27 mouse cellular contexts compared by ENCODE assay signal in genomic region chr6:17262786-17263185, GRCm38 (mm10). TPM values are rescaled to one million over a fixed set of nuclear protein-coding genes. Genes with fewer than 3 reads are reported as not detected.
A peak's percentile ranks its signal among the peaks of the same experiment; 100 is the strongest.
DNase-seq lines count a peak whose midpoint lies in the region; ATAC-seq and TF ChIP-seq lines count a peak whose summit lies in the region.
"Had no signal": no experiment of that assay in that cellular context is flagged by ENCODE, and none has a peak within 500 bp of the region (broad histone marks: within the 10 kb centered on the region; RNA-seq: fewer than 3 reads in every experiment).

No protein-coding gene starts in this region.

- TF ChIP-seq CTCF in lung, postnatal 0 days (IDR thresholded peaks at IDR 0.05), result no peak
- no peak for TF ChIP-seq CTCF in embryonic fibroblast, embryonic 13.5 days (IDR thresholded peaks at IDR 0.05; ENCODE audit: borderline replicate concordance, insufficient read depth, low read length)

- no peak overlapping the region for H3K4me3 ChIP-seq in lung, postnatal 0 days (ENCODE audit: low read depth, low read length)
- no peak overlapping the region for H3K4me3 ChIP-seq in embryonic fibroblast, embryonic 13.5 days (ENCODE audit: insufficient read depth, low read length)
- H3K4me3 ChIP-seq: embryonic facial prominence, embryonic 10.5 days; embryonic facial prominence, embryonic 12.5 days; erythroblast, embryonic 14.5 days; forebrain, embryonic 10.5 days; forebrain, embryonic 12.5 days had no signal

- intact Hi-C loops in heart, postnatal 14 days (cut with DNase I), result no loop called here

- no peak overlapping the region for H3K4me2 ChIP-seq in lung, postnatal 0 days (replicated peaks; ENCODE audit: low read depth, low read length)
- H3K4me2 ChIP-seq: embryonic facial prominence, embryonic 12.5 days; forebrain, embryonic 12.5 days had no signal

- DNase-seq in heart, adult 11 months, result peak; percentile 74
- no peak for DNase-seq in heart, postnatal 14 days
- DNase-seq in lung, postnatal 0 days (ENCODE audit: low spot score), result peak; percentile 74
- no peak for DNase-seq in lung, postnatal 10 days
- peak; percentile 75 for DNase-seq in NIH3T3 (ENCODE audit: low read depth)
- no peak for DNase-seq in embryo, embryonic 10 days (ENCODE audit: low spot score)
- DNase-seq: adrenal gland, adult 8-10 months; adrenal gland, postnatal 14 days; adrenal gland, postnatal 36 days; B cell, adult 2 months; cerebellum, adult 11-12 months; cerebellum, adult 2 months; cerebellum, adult 9-10 months; cerebellum, postnatal 14 days; cerebellum, postnatal 36 days had no signal

- H3K9ac ChIP-seq in lung, postnatal 0 days (replicated peaks; ENCODE audit: low read depth), result no peak overlapping the region
- H3K9ac ChIP-seq: embryonic facial prominence, embryonic 12.5 days; forebrain, embryonic 12.5 days had no signal

- no peaks in the 10 kb centered on the region for H3K9me3 ChIP-seq in lung, postnatal 0 days (ENCODE audit: low read length)
- H3K9me3 ChIP-seq: embryonic facial prominence, embryonic 10.5 days; embryonic facial prominence, embryonic 12.5 days; forebrain, embryonic 10.5 days; forebrain, embryonic 12.5 days; G1E had no signal

- 0 out of 2 replicates have a peak overlapping the region, but pooled peaks have one; percentile 44 for H3K27ac ChIP-seq in lung, postnatal 0 days (ENCODE audit: low read length)
- H3K27ac ChIP-seq in embryonic fibroblast, embryonic 13.5 days (ENCODE audit: insufficient read depth, low read length), result peak overlapping the region; percentile 9; the same call in 1 of the 2 replicates
- H3K27ac ChIP-seq: embryonic facial prominence, embryonic 10.5 days; embryonic facial prominence, embryonic 12.5 days; forebrain, embryonic 10.5 days; forebrain, embryonic 12.5 days had no signal

- H3K27me3 ChIP-seq in lung, postnatal 0 days (replicated peaks; ENCODE audit: insufficient read depth, low read length), result no peaks in the 10 kb centered on the region
- H3K27me3 ChIP-seq: CH12.LX; embryonic facial prominence, embryonic 12.5 days; forebrain, embryonic 12.5 days had no signal

- peak; percentile 11; the same call in 1 of the 2 replicates for TF ChIP-seq EP300 in lung, postnatal 0 days (IDR thresholded peaks at IDR 0.05)

- H3K4me1 ChIP-seq in lung, postnatal 0 days (ENCODE audit: insufficient read depth, low read depth, low read length), result peaks cover 4% of the 10 kb centered on the region
- peaks cover 16% of the 10 kb centered on the region for H3K4me1 ChIP-seq in embryonic fibroblast, embryonic 13.5 days (ENCODE audit: control insufficient read depth, insufficient read depth, low read length)
- H3K4me1 ChIP-seq: embryonic facial prominence, embryonic 10.5 days; embryonic facial prominence, embryonic 12.5 days; forebrain, embryonic 10.5 days; forebrain, embryonic 12.5 days had no signal

- no peaks in the 10 kb centered on the region for H3K36me3 ChIP-seq in lung, postnatal 0 days (ENCODE audit: insufficient read depth, low read length)
- H3K36me3 ChIP-seq: embryonic facial prominence, embryonic 10.5 days; embryonic facial prominence, embryonic 12.5 days; forebrain, embryonic 10.5 days; forebrain, embryonic 12.5 days; G1E had no signal

- WGBS in lung, postnatal 0 days, result 26% methylated on average over 2 of the region's 2 CpGs

- ATAC-seq in lung, postnatal 0 days, result peak; percentile 54
- ATAC-seq: CD4-positive, CD25-positive, alpha-beta regulatory T cell, adult 4 months; forebrain, embryonic 14.5 days; forebrain, embryonic 16.5 days had no signal

- TF ChIP-seq POLR2A in embryonic fibroblast, embryonic 13.5 days (IDR thresholded peaks at IDR 0.05; ENCODE audit: low read depth, low read length), result no peak

RNA-seq across cellular contexts. Expression of gene Cav2, which starts 18.2 kb away (rescaled TPM):
- 10 to 100 TPM; 64.8 to 66.2 TPM for total RNA-seq in heart, postnatal 14 days (2021)
- polyA plus RNA-seq in lung, postnatal 0 days (2015; fragmentation: Nextera tagmentation; extraction: Ambion mirVana), result 318 and 355 TPM in 2 replicates
- polyA plus RNA-seq in embryonic fibroblast, embryonic 13.5 days (2011; ENCODE audit: insufficient read length, low read depth, missing spikeins), result 45.6 and 74.2 TPM in 2 replicates
- polyA plus RNA-seq: erythroblast, embryonic 14.5 days; G1E had no signal

RNA-seq across cellular contexts. Expression of gene Cav1, which starts 43.3 kb away (rescaled TPM):
- 100 to 1,000 TPM; 415 to 448 TPM for total RNA-seq in heart, postnatal 14 days (2021)
- 1,087 and 1,202 TPM in 2 replicates for polyA plus RNA-seq in lung, postnatal 0 days (2015; fragmentation: Nextera tagmentation; extraction: Ambion mirVana)
- polyA plus RNA-seq in embryonic fibroblast, embryonic 13.5 days (2011; ENCODE audit: insufficient read length, low read depth, missing spikeins), result 610 and 713 TPM in 2 replicates
- total RNA-seq: CH12.LX; common myeloid progenitor, adult 5-6 weeks; G1E had no signal
- polyA plus RNA-seq: CD4-positive, CD25-positive, alpha-beta regulatory T cell, adult 4 months; erythroblast, embryonic 14.5 days; G1E had no signal

Comparison
In these comparisons a context has a peak if more than half of its experiments do, and no peak if none do; other contexts are left out.
1. DNase-seq: peak in heart, adult 11 months (single experiment), lung, postnatal 0 days (single experiment) and NIH3T3 (single experiment); none in heart, postnatal 14 days (0 of 2), lung, postnatal 10 days (single experiment) and embryo, embryonic 10 days (single experiment).